Mouse (Mus musculus) fat pad, adult 2 months (tissue): ENCODE data around the gene Pkdrej.
A peak's percentile ranks its signal among the peaks of the same experiment; 100 is the strongest.
"Not testable (repeated sequence)": the region's sequence is repeated elsewhere in the genome, so short reads cannot be mapped to it uniquely, and the experiment has no call there.

ENCODE experiments used
- DNase-seq: peaks from one replicate; pipeline ENCODE4 v3.0.0-alpha.2; 2011; ENCODE audit warnings: low read depth, low spot score; ENCODE audit errors: extremely low read depth

Pkdrej gene

GRCm38 (mm10) chr15:85821203-85822010 is at the start of gene Pkdrej:
Gene Pkdrej (minus strand): TSS chr15:85821734.
- no peak for DNase-seq

DNA sequence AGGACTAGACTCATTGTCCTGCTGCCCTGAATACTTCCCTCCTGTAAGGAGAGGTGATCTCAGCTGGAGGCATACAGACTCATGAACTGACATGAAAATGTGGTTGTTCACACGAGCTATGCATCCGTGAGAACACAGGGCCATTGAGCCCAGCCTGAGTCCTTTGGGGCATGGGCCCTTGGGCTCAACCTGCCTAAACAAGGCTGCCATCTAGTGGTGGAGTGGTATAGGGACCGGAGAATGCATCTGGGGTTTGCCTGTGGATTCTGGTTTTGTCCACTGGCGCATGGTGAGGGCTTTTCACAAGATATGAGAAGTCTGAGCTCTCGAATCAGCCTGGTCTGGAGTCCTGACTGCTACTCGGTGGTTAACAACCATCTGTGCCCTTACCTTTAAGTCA is 46.2 kb upstream of the Pkdrej start:
- no peak for DNase-seq

DNA sequence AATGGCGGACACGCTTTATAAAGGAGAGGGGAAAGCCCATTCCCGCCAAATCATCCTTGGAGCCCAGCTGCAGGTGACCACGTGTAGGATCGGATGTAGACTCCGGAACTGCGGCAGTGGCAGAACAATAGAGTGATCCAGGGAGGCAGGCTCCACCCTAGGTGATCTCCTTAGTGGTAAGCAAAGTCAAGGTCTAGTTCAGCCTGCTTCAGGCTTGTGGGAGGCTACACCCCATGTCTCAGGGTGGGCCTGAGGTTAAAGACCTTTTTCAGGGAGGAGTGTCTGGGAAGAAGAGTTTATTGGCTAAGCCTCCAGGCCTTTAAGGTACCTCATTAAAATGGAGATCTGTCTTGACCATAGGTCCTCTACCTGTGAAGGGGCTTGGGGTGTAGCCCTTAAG is 44.4 kb upstream of the Pkdrej start:
- not testable (repeated sequence) for DNase-seq

DNA sequence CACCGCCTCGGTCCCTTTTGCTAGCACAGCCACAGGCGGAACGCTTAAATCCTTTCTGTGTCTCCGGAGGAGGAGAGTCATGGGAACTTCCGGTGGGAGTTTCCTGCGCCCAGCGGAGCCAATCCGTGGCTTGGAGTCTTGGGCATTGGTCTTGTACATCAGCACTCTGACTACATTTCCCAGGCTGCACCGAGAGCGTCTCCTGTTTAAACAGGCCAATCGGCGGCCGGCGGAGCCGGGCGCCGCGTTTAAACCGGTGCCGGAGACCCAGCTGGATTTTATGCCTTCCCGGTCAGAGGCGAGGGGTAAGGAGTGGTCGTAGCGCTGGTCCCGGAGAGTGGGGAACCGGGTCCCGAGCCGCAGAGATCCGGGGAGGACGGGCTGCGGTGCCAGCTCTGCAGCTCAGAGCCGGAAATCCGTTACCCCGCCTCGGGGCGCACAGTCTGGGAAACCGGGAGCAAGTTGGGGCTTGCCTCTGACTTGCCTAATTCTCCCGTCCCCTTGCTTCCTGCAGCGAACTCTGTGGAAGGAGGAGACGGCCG is 38.0 kb upstream of the Pkdrej start, which contains the start of gene Gtse1:
TSS of gene Gtse1 (plus strand) at position 256 of the 542 bp plus-strand sequence.
- peak; percentile 89 for DNase-seq

GRCm38 (mm10) chr15:85858980-85859489 is 37.5 kb upstream of the Pkdrej start:
- DNase-seq: no peak

GRCm38 (mm10) chr15:85851656-85852392 is 30.3 kb upstream of the Pkdrej start:
- no peak for DNase-seq

DNA sequence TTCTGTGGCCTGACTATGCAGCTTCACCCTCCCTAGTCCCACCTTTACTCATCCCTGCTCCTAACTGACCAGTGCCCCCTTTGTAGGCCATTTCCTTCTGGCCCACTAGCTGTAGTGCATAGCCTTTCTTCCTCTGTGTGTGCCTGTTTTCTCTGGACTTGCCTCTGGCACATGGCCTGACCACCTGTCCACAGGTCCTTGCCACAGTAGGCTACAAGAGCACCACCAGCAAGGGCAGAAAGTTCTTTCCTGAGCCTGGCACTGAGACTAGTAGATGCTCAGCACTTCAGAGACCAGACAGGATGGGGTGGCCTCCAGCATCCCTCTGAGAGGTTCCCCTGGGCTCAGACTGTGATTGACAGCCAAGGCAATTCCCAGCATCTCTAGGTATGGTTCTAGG is 23.5 kb upstream of the Pkdrej start:
- no peak for DNase-seq

- DNase-seq: no peak
These were observed 20.3 kb upstream of the Pkdrej start for GRCm38 (mm10) chr15:85841796-85842360.

GRCm38 (mm10) chr15:85840983-85841382 is 19.4 kb upstream of the Pkdrej start:
- no peak for DNase-seq

- no peak for DNase-seq
These were observed 15.4 kb upstream of the Pkdrej start for GRCm38 (mm10) chr15:85836887-85837286.

DNA sequence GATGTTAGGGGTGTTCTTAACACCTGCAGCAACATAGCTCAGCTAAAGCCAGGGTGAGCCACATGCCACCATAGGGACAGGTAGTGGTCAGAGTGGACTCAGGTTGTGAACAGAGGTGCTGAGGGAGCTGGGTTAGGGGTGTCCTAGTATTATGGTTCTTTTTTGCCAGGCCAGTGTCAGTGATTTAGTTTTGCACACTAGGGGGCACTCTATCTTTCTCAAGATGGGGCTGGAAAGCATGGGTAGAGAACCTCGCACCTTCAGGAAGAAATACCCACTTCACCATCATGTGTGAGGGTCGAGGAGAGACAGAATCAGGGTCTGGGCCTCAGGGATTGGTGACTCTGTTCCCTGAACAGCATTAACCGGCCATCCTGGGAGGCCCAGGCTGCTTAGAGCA is 13.8 kb upstream of the Pkdrej start:
- DNase-seq: no peak

GRCm38 (mm10) chr15:85832599-85832998 is 11.1 kb upstream of the Pkdrej start:
- DNase-seq: no peak

DNA sequence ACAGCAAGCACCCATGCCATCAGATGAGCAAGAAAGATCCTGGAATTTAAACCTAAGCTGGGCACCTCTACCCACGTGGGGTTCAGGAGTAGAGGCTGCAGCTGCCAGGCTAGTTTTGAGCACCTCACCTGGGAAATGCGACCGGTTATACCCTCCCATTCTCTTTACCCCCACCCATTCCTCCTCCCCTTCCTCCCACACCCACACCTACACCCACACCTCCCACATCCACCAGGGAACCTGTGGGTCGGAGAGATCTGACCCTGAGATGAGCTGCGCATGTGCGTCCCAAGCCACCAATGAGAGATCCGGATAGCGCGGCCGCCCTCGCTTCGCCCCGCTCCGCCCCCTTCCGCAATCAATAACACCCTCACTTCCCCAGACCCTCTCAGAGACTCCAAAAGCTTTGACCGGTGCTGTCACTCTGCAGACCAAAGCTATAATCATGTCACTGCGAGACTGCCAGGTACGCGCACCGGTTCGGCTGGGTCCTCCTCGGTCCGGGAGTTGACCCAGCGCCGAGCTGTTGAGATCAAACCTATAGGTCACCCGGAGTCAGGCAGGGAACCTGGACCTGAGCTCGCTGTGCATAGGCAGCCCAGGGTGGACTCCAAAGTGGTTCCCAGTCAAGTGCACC is 10.5 kb upstream of the Pkdrej start, which contains the start of gene Ttc38:
TSS of gene Ttc38 (plus strand) at position 353 of the 637 bp plus-strand sequence.
- no peak for DNase-seq

DNA sequence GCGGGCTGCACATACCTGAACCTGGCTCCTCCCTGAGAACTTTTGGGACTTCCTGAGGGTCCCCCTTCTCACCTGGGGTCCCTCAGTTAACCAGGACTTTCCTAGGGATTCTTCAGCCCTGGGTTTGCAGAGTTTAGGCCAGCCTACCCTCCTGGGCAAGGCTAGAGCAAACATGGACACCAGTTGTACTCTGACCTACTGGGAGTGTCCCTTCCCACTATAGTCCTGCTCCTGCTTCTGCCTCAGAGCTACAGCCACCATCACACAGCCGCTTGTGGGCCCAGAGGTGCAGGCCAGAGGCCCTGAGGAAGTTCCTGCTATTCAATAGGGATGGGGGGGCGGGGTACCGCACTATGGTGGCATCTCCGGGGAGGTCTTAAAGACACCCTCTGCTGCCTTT is 7.9 kb upstream of the Pkdrej start:
- no peak for DNase-seq

DNA sequence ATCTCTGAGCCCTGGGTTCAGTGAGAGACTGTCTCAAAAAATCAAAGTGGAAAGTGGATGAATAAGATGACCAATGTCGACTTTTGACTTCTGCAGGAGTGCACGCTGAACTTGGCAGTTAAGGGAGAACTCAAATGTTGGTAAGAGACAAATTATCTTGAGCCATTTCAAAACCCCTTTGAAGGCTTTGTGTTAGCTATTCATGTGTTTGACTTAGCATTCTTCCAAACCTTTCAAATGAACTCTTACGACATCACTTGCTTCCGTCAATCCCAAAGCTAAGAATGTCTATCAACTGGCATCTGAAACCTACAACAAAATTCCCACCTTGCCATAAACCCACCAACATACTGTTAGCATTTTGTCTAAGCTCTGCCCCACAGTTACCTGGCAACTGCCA is 6.5 kb upstream of the Pkdrej start:
- DNase-seq: no peak

- no peak for DNase-seq
These were observed 5.1 kb upstream of the Pkdrej start for GRCm38 (mm10) chr15:85826676-85827075.

DNA sequence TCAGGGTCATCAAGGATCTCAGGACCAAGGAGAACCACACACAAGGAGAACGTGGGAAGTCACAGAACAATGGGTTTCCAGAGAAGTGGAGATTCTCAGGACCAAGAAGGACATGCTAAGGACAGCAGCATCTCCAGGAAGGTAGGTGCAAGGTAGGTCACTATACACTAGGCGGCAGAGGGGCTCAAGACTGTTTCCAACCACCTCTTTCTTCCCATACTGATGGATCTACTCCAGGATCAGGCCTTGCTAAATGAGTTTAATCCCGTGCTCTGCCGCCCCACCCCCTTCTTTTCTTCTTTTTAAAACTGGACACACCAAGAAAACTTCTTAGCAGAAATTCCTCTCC is 451 bp upstream of the Pkdrej start:
- no peak for DNase-seq

DNA sequence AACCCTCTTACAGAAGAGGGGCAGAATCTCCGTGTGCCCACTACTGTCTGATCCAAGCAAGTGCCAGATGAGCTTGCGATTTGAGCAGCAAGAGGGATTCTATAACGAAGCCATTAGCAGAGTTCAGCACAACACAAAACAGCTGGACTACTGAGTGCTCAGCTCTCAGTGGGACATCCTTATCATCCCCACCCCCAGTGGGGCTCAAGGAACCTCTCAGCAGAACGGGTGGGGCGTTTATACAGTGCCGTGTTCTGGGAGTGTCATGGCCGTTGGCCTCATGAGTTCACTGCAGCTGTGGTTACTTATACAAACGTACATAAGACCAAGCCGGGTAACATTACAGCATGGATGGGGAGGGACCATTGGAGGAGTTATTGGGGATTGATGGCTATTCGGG is 8.1 kb downstream of the Pkdrej start:
- no peak for DNase-seq

DNA sequence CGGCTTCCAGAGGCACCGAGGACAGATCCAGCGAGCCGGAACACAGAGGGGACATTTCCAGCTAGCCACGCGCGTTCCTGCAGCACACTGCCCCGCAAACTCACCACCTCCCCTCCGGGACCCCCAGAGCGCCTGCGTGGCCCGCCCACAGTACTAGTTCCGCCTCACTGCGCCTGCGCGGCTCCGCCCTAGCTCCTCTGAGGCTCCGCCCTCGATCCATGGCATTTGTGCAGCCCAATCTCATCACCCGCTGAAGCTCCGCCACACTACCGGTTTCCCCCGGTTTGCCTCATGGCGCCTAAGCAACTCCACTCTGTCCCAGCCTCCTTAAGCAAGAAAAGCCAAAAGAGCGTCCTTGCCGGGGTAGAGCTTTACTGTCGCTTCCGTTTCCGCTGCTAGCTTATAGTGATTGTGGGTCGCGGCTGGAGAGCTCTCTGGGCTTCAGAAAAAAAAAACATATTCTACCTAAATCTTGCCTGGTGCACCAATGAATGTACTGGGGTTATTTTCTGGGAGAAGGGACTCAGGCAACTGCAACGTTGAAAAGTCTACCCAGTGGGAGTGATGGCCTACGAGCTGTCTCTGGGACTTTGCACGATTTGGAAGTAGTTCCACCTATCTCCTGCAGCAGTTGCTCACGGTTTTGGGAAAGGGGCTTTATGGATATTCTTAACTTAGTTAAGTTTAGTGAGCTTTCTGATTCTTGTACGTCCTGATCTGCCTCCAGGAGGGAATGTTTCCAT is 9.8 kb downstream of the Pkdrej start, which contains the start of gene Cdpf1:
TSS of gene Cdpf1 (minus strand) at position 163 of the 743 bp plus-strand sequence.
- DNase-seq: no peak
